Mouse (Mus musculus) hindbrain, embryonic 12.5 days (tissue): Measurements from ENCODE around the gene Msi2. TPM values are rescaled to one million over a fixed set of nuclear protein-coding genes. Genes with fewer than 3 reads are reported as not detected.
A peak's percentile ranks its signal among the peaks of the same experiment; 100 is the strongest.

ENCODE experiments used
- ATAC-seq: fragments of 200-750 bp; cut with Nextera tagmentation; 2 replicates; pipeline ENCODE4 v1.8.0; 2017; ENCODE audit warnings: moderate TSS enrichment; ENCODE audit not compliant: low FRiP score
- H3K27ac ChIP-seq: fragments of 300-500 bp; sonication (generic); 2 replicates; pipeline ENCODE4 v1.5.1; 2016; ENCODE audit warnings: mild to moderate bottlenecking
- H3K27me3 ChIP-seq: fragments of 300-500 bp; sonication (generic); 2 replicates; pipeline ENCODE4 v1.6.1; 2016; ENCODE audit warnings: mild to moderate bottlenecking
- H3K36me3 ChIP-seq: fragments of 300-500 bp; sonication (generic); 2 replicates; pipeline ENCODE4 v1.6.1; 2016; ENCODE audit warnings: mild to moderate bottlenecking
- H3K4me1 ChIP-seq: fragments of 300-500 bp; sonication (generic); 2 replicates; pipeline ENCODE4 v1.6.1; 2016
- H3K4me2 ChIP-seq: fragments of 300-500 bp; sonication (generic); replicated peaks from 2 replicates; pipeline ENCODE4 v1.6.1; 2016; ENCODE audit warnings: mild to moderate bottlenecking
- H3K4me3 ChIP-seq: fragments of 300-500 bp; sonication (generic); 2 replicates; pipeline ENCODE4 v1.5.1; 2016; ENCODE audit warnings: mild to moderate bottlenecking
- H3K9ac ChIP-seq: fragments of 300-500 bp; sonication (generic); 2 replicates; pipeline ENCODE4 v1.6.1; 2016; ENCODE audit warnings: mild to moderate bottlenecking, moderate library complexity
- H3K9me3 ChIP-seq: fragments of 300-500 bp; sonication (generic); replicated peaks from 2 replicates; pipeline ENCODE4 v1.6.1; 2016; ENCODE audit warnings: mild to moderate bottlenecking
- WGBS: fragments of 180-500 bp; shearing (Covaris S2); methylation state at CpG from one replicate; pipeline ENCODE4 v1.1.7; 2016; 5-methylcytosine and 5-hydroxymethylcytosine counted together
- polyA plus RNA-seq: library from polyadenylated mRNA; unstranded; fragments of >200 nt; fragmentation: Nextera tagmentation; extraction: Ambion mirVana; gene quantifications from 2 replicates; pipeline ENCODE4 v1.2.1, GENCODE M21; 2016

Msi2 gene
- polyA plus RNA-seq, 1 experiment from 2014 or later, result 35.9 TPM

GRCm38 (mm10) chr11:88414157-88414870 is 304.0 kb downstream of the Msi2 start:
- Histone ChIP-seq H3K27ac (peak overlapping the region; percentile 80), H3K4me2 (no peak overlapping the region), H3K9ac (peak overlapping the region; percentile 32; the same call in 1 of the 2 replicates), H3K27me3 (no peaks in the 10 kb centered on the region), H3K4me1 (peaks cover 53% of the 10 kb centered on the region), H3K9me3 (no peaks in the 10 kb centered on the region), H3K4me3 (no peak overlapping the region), H3K36me3 (peaks cover 13% of the 10 kb centered on the region; the same call in 1 of the 2 replicates)
- ATAC-seq, result peak; percentile 48; the same call in 1 of the 2 replicates
- WGBS, result 28% methylated on average over 18 of the region's 18 CpGs

DNA sequence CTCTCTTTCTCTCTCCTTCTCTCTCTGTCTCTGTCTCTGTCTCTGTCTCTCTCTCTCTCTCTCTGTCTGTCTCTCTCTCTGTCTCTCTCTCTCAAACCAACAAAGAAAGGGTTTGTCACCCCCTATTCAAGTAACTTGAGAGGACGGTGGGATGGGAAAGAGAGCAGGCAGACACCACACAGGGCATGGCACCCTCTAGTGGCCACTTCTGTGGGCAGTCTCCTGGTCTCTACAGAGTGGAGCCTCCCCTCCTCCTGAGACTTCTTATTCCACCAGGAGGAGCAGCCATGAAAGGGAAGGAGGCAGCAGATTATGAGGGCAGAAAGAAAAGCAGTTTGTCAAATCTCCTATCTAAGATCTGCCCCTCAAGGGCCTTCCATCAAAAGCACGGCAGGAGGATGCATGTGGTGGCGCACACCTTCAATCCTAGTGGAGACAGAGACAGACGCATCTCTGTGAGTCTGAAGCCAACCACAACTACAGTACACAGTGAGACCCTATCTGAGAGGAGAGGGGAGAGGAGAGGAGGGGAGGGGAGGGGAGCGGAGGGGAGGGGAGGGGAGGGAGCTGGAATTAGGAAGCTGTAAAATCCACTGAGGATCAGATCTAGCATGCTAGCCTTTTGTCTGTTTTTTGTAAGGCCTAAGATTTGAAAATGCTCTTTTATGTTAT is 305.8 kb downstream of the Msi2 start:
- no peak overlapping the region for H3K9ac ChIP-seq
- peaks cover 43% of the 10 kb centered on the region for H3K4me1 ChIP-seq
- peak; percentile 74 for ATAC-seq
- peak overlapping the region; percentile 80 for H3K27ac ChIP-seq
- no peak overlapping the region for H3K4me3 ChIP-seq
- H3K9me3 ChIP-seq, result no peaks in the 10 kb centered on the region
- H3K36me3 ChIP-seq, result peaks cover 13% of the 10 kb centered on the region; the same call in 1 of the 2 replicates
- no peak overlapping the region for H3K4me2 ChIP-seq
- no peaks in the 10 kb centered on the region for H3K27me3 ChIP-seq
- WGBS, result 25% methylated on average over 4 of the region's 5 CpGs

- H3K9me3 ChIP-seq, result no peaks in the 10 kb centered on the region
- H3K27me3 ChIP-seq, result no peaks in the 10 kb centered on the region
- WGBS, result 77% methylated on average over 8 of the region's 8 CpGs
- peak overlapping the region; percentile 83 for H3K27ac ChIP-seq
- ATAC-seq, result no peak
- H3K9ac ChIP-seq, result no peak overlapping the region
- H3K36me3 ChIP-seq, result peaks cover 10% of the 10 kb centered on the region; the same call in 1 of the 2 replicates
- H3K4me2 ChIP-seq, result no peak overlapping the region
- peaks cover 63% of the 10 kb centered on the region for H3K4me1 ChIP-seq
- no peak overlapping the region for H3K4me3 ChIP-seq
These were observed 310.0 kb downstream of the Msi2 start for GRCm38 (mm10) chr11:88408305-88408704.

DNA sequence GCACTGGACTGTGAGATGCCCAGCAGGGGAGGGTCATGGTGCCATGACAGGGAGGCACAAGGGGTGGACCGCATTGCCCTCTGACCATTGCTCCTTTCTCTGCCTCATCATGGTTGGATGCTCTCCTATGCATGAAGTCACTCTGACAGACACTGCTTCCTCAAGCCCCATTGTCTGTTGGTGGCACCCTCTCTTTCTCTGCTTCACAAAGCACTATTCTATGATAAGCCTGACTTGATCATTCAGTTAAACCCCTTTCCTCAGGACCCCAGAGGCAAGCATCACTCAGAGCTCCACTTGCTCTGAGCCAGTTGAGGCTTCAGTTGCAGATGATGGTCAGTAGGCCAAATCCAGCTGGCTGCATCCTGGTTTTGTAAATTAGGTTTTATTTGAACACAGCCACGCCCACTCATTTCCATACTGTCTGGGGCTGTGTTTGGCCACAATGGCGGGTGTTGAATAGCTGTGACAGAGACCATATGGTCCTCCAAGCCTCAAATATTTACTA is 311.9 kb downstream of the Msi2 start:
- H3K27me3 ChIP-seq, result no peaks in the 10 kb centered on the region
- H3K9me3 ChIP-seq, result no peaks in the 10 kb centered on the region
- H3K4me3 ChIP-seq, result no peak overlapping the region
- peak; percentile 55 for ATAC-seq
- peaks cover 10% of the 10 kb centered on the region; the same call in 1 of the 2 replicates for H3K36me3 ChIP-seq
- no peak overlapping the region for H3K4me2 ChIP-seq
- no peak overlapping the region for H3K9ac ChIP-seq
- H3K27ac ChIP-seq, result peak overlapping the region; percentile 83
- H3K4me1 ChIP-seq, result peaks cover 63% of the 10 kb centered on the region
- WGBS, result 36% methylated on average over 3 of the region's 3 CpGs

- peaks cover 4% of the 10 kb centered on the region; the same call in 1 of the 2 replicates for H3K36me3 ChIP-seq
- H3K27me3 ChIP-seq, result no peaks in the 10 kb centered on the region
- H3K27ac ChIP-seq, result peak overlapping the region; percentile 83
- no peak overlapping the region for H3K4me3 ChIP-seq
- 0 out of 2 replicates have a peak overlapping the region, but pooled peaks have one; percentile 7 for H3K4me2 ChIP-seq
- 36% methylated on average over 17 of the region's 17 CpGs for WGBS
- ATAC-seq, result peak; percentile 53
- peaks cover 76% of the 10 kb centered on the region for H3K4me1 ChIP-seq
- H3K9me3 ChIP-seq, result no peaks in the 10 kb centered on the region
- H3K9ac ChIP-seq, result peak overlapping the region; percentile 27
These were observed 313.3 kb downstream of the Msi2 start for GRCm38 (mm10) chr11:88404816-88405613.

DNA sequence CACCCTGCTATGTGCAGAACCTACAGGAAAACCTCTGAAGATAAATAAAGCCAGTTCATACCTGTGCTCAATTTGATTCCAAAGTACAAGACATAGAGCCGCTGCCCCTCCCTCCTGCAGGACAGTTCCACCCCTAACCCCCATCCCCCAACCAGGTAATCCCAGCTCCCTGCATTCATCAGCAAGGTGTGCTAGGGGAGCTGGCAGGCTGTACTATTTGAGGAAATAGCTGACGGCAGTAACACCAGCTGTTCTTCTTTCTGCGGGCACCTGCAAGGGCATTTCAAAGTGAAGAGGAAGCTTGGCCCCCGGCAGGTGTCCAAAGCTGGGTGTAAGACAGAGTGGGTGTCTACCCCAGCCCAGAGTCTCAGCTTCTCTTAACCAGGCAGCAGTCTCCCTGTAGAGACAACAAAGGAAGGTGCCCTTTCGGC is 314.1 kb downstream of the Msi2 start:
- Histone ChIP-seq H3K9ac (peak overlapping the region; percentile 27; the same call in 1 of the 2 replicates), H3K36me3 (no peaks in the 10 kb centered on the region), H3K4me2 (0 out of 2 replicates have a peak overlapping the region, but pooled peaks have one; percentile 6)

DNA sequence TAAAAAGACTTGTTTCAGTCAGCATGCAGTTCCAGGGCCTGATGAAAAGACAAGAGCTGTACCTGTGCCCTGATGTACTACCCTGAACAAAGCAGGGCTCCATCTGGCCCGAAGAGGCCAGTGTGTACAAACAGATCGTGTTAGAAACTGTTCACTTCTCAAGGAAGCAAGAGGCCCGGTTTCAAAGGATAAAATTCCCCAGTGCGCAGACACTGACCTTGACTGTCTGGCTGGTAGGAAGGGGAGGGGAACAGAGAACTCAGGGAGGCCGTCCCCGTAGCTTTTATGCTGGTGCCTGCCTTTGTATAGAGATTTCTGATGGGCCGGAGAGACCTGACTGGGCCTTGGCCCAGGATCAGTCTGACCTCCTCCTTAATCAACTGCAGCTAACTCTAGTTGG is 316.0 kb downstream of the Msi2 start:
- 30% methylated on average over 7 of the region's 7 CpGs for WGBS
- Histone ChIP-seq H3K9ac (no peak overlapping the region), H3K27ac (peak overlapping the region; percentile 75), H3K36me3 (no peaks in the 10 kb centered on the region), H3K4me3 (no peak overlapping the region), H3K9me3 (no peaks in the 10 kb centered on the region), H3K4me1 (peaks cover 90% of the 10 kb centered on the region), H3K4me2 (no peak overlapping the region), H3K27me3 (no peaks in the 10 kb centered on the region)
- no peak for ATAC-seq

More for the DNA sequence above, 314.1 kb downstream of the Msi2 start:
- Histone ChIP-seq H3K4me3 (no peak overlapping the region), H3K9me3 (no peaks in the 10 kb centered on the region), H3K27me3 (no peaks in the 10 kb centered on the region), H3K27ac (peak overlapping the region; percentile 83), H3K4me1 (peaks cover 83% of the 10 kb centered on the region)
- WGBS, result 69% methylated on average over 5 of the region's 5 CpGs
- ATAC-seq, result no peak

GRCm38 (mm10) chr11:88401333-88401732 is 317.0 kb downstream of the Msi2 start:
- H3K27me3 ChIP-seq, result no peaks in the 10 kb centered on the region
- no peak for ATAC-seq
- H3K9me3 ChIP-seq, result no peaks in the 10 kb centered on the region
- no peak overlapping the region for H3K4me3 ChIP-seq
- H3K9ac ChIP-seq, result no peak overlapping the region
- H3K27ac ChIP-seq, result peak overlapping the region; percentile 75
- H3K36me3 ChIP-seq, result no peaks in the 10 kb centered on the region
- peaks cover 87% of the 10 kb centered on the region for H3K4me1 ChIP-seq
- H3K4me2 ChIP-seq, result no peak overlapping the region
- 60% methylated on average over 6 of the region's 6 CpGs for WGBS

DNA sequence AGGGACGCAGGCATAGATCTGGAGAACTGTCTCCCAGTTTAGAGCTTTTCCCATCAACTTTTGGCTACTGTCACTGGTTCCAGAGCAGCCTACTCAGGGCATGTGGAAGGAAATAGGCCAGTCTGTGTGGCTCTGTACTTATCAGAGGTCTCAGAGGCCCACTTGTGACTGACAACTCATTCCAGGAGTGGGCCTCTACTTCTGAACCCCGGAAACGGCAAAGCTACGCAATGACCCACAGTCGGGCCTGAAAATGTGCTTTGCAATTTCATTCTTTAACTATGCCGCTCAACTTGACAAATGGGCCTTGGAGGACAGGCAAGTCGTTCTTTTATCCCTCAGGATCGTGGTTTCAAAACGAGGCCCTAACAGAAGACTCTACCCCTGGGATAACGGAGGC is 317.4 kb downstream of the Msi2 start:
- WGBS, result 75% methylated on average over 10 of the region's 10 CpGs
- H3K36me3 ChIP-seq, result no peaks in the 10 kb centered on the region
- H3K9ac ChIP-seq, result no peak overlapping the region
- H3K4me3 ChIP-seq, result no peak overlapping the region
- H3K4me1 ChIP-seq, result peaks cover 85% of the 10 kb centered on the region
- ATAC-seq, result no peak
- H3K4me2 ChIP-seq, result no peak overlapping the region
- H3K9me3 ChIP-seq, result no peaks in the 10 kb centered on the region
- no peaks in the 10 kb centered on the region for H3K27me3 ChIP-seq
- peak overlapping the region; percentile 75 for H3K27ac ChIP-seq

DNA sequence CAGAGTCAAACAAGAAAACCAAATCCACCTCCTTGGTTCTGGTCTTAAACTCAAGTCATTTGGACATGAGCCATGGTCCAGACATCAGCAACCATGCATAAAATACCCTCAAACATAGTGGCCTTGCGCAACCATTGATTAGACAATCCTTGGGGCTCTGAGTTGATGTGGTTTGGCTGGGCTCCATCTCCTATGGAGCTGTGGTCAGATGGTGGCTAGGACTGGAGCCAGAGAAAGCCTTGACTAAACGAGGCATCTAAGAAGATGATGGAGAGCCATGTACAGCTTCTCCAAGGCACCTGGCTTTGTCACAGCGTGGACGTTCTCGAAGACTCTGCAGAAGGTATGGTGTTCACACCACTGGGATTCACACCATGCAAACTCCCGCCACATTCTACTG is 318.1 kb downstream of the Msi2 start:
- no peak for ATAC-seq
- H3K27me3 ChIP-seq, result no peaks in the 10 kb centered on the region
- H3K4me2 ChIP-seq, result no peak overlapping the region
- H3K9me3 ChIP-seq, result no peaks in the 10 kb centered on the region
- H3K27ac ChIP-seq, result 0 out of 2 replicates have a peak overlapping the region, but pooled peaks have one; percentile 75
- no peak overlapping the region for H3K4me3 ChIP-seq
- H3K4me1 ChIP-seq, result peaks cover 85% of the 10 kb centered on the region
- 89% methylated on average over 6 of the region's 6 CpGs for WGBS
- no peaks in the 10 kb centered on the region for H3K36me3 ChIP-seq
- no peak overlapping the region for H3K9ac ChIP-seq

DNA sequence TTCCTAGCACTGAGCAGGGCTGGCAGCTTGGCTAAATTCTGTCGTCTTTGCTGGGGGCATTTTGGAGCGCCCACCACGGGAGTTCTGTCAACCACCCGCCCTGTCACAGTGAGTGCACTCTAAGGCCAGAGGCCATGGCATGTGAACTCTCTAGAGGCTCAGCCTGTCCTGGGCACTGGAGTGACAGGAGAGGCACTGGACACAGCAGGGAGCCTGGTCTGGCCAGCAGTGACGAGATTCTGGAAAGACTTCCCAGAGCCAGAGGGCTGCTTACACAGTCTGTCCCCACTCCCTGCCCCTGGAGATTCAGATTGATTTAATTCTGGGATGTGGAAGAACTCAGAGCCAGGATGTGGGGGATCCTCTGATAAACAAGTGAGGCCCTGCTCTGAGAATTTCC is 318.9 kb downstream of the Msi2 start:
- no peaks in the 10 kb centered on the region for H3K9me3 ChIP-seq
- no peaks in the 10 kb centered on the region for H3K27me3 ChIP-seq
- H3K4me2 ChIP-seq, result no peak overlapping the region
- no peak for ATAC-seq
- 31% methylated on average over 5 of the region's 5 CpGs for WGBS
- no peak overlapping the region for H3K9ac ChIP-seq
- H3K4me1 ChIP-seq, result peaks cover 85% of the 10 kb centered on the region
- peak overlapping the region; percentile 31; the same call in 1 of the 2 replicates for H3K27ac ChIP-seq
- peaks cover under 1% of the 10 kb centered on the region; the same call in 1 of the 2 replicates for H3K36me3 ChIP-seq
- H3K4me3 ChIP-seq, result no peak overlapping the region
